Mouse (Mus musculus): ENCODE measurements around the gene Taf4. TPM values are rescaled to one million over a fixed set of nuclear protein-coding genes. Genes with fewer than 3 reads are reported as not detected.

Taf4 gene
- total and polyA plus RNA-seq, 2 experiments from 2014 or later = 2.5 to 12.1 TPM

- Histone ChIP-seq H3K9me3 (ENCODE audit: low read length) (no peaks in the 10 kb centered on the region), H3K36me3 (ENCODE audit: insufficient read depth, low read length) (no peaks in the 10 kb centered on the region), H3K27ac (no peak overlapping the region; the same call in 1 of the 2 replicates), H3K4me3 (ENCODE audit: low read length) (no peak overlapping the region), H3K9ac (replicated peaks; ENCODE audit: low read length) (no peak overlapping the region), H3K4me2 (ENCODE audit: low read depth, low read length) (no peak overlapping the region), H3K4me1 (ENCODE audit: insufficient read depth, low read length) (peaks cover 6% of the 10 kb centered on the region), H3K27me3 (ENCODE audit: insufficient read depth, low read length) (no peaks in the 10 kb centered on the region)
- DNase-seq (ENCODE audit: low spot score) = peak; percentile 83
- no peak for TF ChIP-seq CTCF (IDR thresholded peaks at IDR 0.05; ENCODE audit: low read depth)
- WGBS = 11% methylated on average over 2 of the region's 2 CpGs
- ATAC-seq = peak; percentile 79
These were observed 106.6 kb downstream of the Taf4 start for GRCm38 (mm10) chr2:179869871-179870270.

GRCm38 (mm10) chr2:179867669-179868068 is 108.8 kb downstream of the Taf4 start:
- ATAC-seq = no peak
- Histone ChIP-seq H3K27ac (no peak overlapping the region), H3K4me3 (ENCODE audit: low read length) (no peak overlapping the region), H3K27me3 (ENCODE audit: insufficient read depth, low read length) (no peaks in the 10 kb centered on the region), H3K9me3 (ENCODE audit: low read length) (no peaks in the 10 kb centered on the region), H3K9ac (replicated peaks; ENCODE audit: low read length) (no peak overlapping the region), H3K4me2 (ENCODE audit: low read depth, low read length) (no peak overlapping the region), H3K4me1 (ENCODE audit: insufficient read depth, low read length) (peaks cover 6% of the 10 kb centered on the region), H3K36me3 (ENCODE audit: insufficient read depth, low read length) (no peaks in the 10 kb centered on the region)
- DNase-seq (ENCODE audit: low spot score) = no peak
- no peak for TF ChIP-seq CTCF (IDR thresholded peaks at IDR 0.05; ENCODE audit: low read depth)
- WGBS = 60% methylated on average over 3 of the region's 3 CpGs

GRCm38 (mm10) chr2:179865097-179865496 is 111.3 kb downstream of the Taf4 start:
- TF ChIP-seq CTCF (IDR thresholded peaks at IDR 0.05; ENCODE audit: low read depth) = peak; percentile 66
- H3K4me2 ChIP-seq (ENCODE audit: low read depth, low read length) = no peak overlapping the region
- 80% methylated on average over 5 of the region's 5 CpGs for WGBS
- H3K4me1 ChIP-seq (ENCODE audit: insufficient read depth, low read length) = peaks cover 5% of the 10 kb centered on the region
- DNase-seq (ENCODE audit: low spot score) = peak; percentile 47
- no peaks in the 10 kb centered on the region for H3K27me3 ChIP-seq (ENCODE audit: insufficient read depth, low read length)
- no peak overlapping the region for H3K9ac ChIP-seq (replicated peaks; ENCODE audit: low read length)
- no peaks in the 10 kb centered on the region for H3K36me3 ChIP-seq (ENCODE audit: insufficient read depth, low read length)
- no peak for ATAC-seq
- H3K4me3 ChIP-seq (ENCODE audit: low read length) = no peak overlapping the region
- no peaks in the 10 kb centered on the region for H3K9me3 ChIP-seq (ENCODE audit: low read length)
- H3K27ac ChIP-seq = no peak overlapping the region

GRCm38 (mm10) chr2:179863266-179863665 is 113.2 kb downstream of the Taf4 start:
- Histone ChIP-seq H3K9me3 (ENCODE audit: low read length) (no peaks in the 10 kb centered on the region), H3K4me1 (ENCODE audit: insufficient read depth, low read length) (no peaks in the 10 kb centered on the region), H3K4me3 (ENCODE audit: low read length) (no peak overlapping the region), H3K27me3 (ENCODE audit: insufficient read depth, low read length) (no peaks in the 10 kb centered on the region), H3K4me2 (ENCODE audit: low read depth, low read length) (no peak overlapping the region), H3K36me3 (ENCODE audit: insufficient read depth, low read length) (no peaks in the 10 kb centered on the region), H3K27ac (no peak overlapping the region), H3K9ac (replicated peaks; ENCODE audit: low read length) (no peak overlapping the region)
- ATAC-seq (peak; percentile 36; the same call in 1 of the 2 replicates), DNase-seq (ENCODE audit: low spot score) (no peak)
- TF ChIP-seq CTCF (IDR thresholded peaks at IDR 0.05; ENCODE audit: low read depth) = peak; percentile 65
- 80% methylated on average over 3 of the region's 3 CpGs for WGBS

GRCm38 (mm10) chr2:179862676-179863075 is 113.8 kb downstream of the Taf4 start:
- no peaks in the 10 kb centered on the region for H3K4me1 ChIP-seq (ENCODE audit: insufficient read depth, low read length)
- no peaks in the 10 kb centered on the region for H3K36me3 ChIP-seq (ENCODE audit: insufficient read depth, low read length)
- no peak for TF ChIP-seq CTCF (IDR thresholded peaks at IDR 0.05; ENCODE audit: low read depth)
- no peaks in the 10 kb centered on the region for H3K27me3 ChIP-seq (ENCODE audit: insufficient read depth, low read length)
- no peak overlapping the region for H3K4me3 ChIP-seq (ENCODE audit: low read length)
- H3K4me2 ChIP-seq (ENCODE audit: low read depth, low read length) = no peak overlapping the region
- no peak overlapping the region for H3K9ac ChIP-seq (replicated peaks; ENCODE audit: low read length)
- H3K9me3 ChIP-seq (ENCODE audit: low read length) = no peaks in the 10 kb centered on the region
- DNase-seq (ENCODE audit: low spot score) (no peak), ATAC-seq (0 out of 2 replicates have a peak, but pooled peaks have one; percentile 16)
- WGBS = 52% methylated on average over 3 of the region's 3 CpGs
- H3K27ac ChIP-seq = no peak overlapping the region

Other genes starting within 250 kb of the Taf4 start
- 88.2 and 102 TPM in 2 replicates for gene Lsm14b, start 48.3 kb upstream of the Taf4 start, total RNA-seq (2014; rRNA removed)
- gene Lsm14b, start 48.3 kb upstream of the Taf4 start, polyA plus RNA-seq (2015; fragmentation: Nextera tagmentation; extraction: Ambion mirVana) = 21.0 and 21.3 TPM in 2 replicates
- gene Psma7, start 65.8 kb upstream of the Taf4 start, total RNA-seq (2014; rRNA removed) = 196 and 230 TPM in 2 replicates
- gene Psma7, start 65.8 kb upstream of the Taf4 start, polyA plus RNA-seq (2015; fragmentation: Nextera tagmentation; extraction: Ambion mirVana) = 585 TPM in 2 replicates
- gene Ss18l1, start 65.9 kb upstream of the Taf4 start, total RNA-seq (2014; rRNA removed) = 80.7 and 100 TPM in 2 replicates
- 34.2 and 37.2 TPM in 2 replicates for gene Ss18l1, start 65.9 kb upstream of the Taf4 start, polyA plus RNA-seq (2015; fragmentation: Nextera tagmentation; extraction: Ambion mirVana)
- gene Mtg2, start 93.9 kb upstream of the Taf4 start, total RNA-seq (2014; rRNA removed) = 17.2 and 17.3 TPM in 2 replicates
- gene Mtg2, start 93.9 kb upstream of the Taf4 start, polyA plus RNA-seq (2015; fragmentation: Nextera tagmentation; extraction: Ambion mirVana) = 23.3 and 23.9 TPM in 2 replicates
- gene Hrh3, start 127.8 kb upstream of the Taf4 start, total RNA-seq (2014; rRNA removed) = 5.9 and 11.4 TPM in 2 replicates
- 3.4 and 3.6 TPM in 2 replicates for gene Hrh3, start 127.8 kb upstream of the Taf4 start, polyA plus RNA-seq (2015; fragmentation: Nextera tagmentation; extraction: Ambion mirVana)
- gene Osbpl2, start 142.7 kb upstream of the Taf4 start, total RNA-seq (2014; rRNA removed) = 39.2 and 44.0 TPM in 2 replicates
- gene Osbpl2, start 142.7 kb upstream of the Taf4 start, polyA plus RNA-seq (2015; fragmentation: Nextera tagmentation; extraction: Ambion mirVana) = 56.0 and 57.9 TPM in 2 replicates
- gene Adrm1, start 194.8 kb upstream of the Taf4 start, total RNA-seq (2014; rRNA removed) = 107 and 119 TPM in 2 replicates
- gene Adrm1, start 194.8 kb upstream of the Taf4 start, polyA plus RNA-seq (2015; fragmentation: Nextera tagmentation; extraction: Ambion mirVana) = 207 and 210 TPM in 2 replicates
- gene Lama5, start 249.2 kb upstream of the Taf4 start, total RNA-seq (2014; rRNA removed) = 10.3 and 16.5 TPM in 2 replicates
- 2.7 and 3.5 TPM in 2 replicates for gene Lama5, start 249.2 kb upstream of the Taf4 start, polyA plus RNA-seq (2015; fragmentation: Nextera tagmentation; extraction: Ambion mirVana)

Data from hindbrain, postnatal 0 days (tissue).